Mouse (Mus musculus) urinary bladder, postnatal 36 days (tissue): ENCODE results near the gene Ubc.

Experiments used
- DNase-seq, 2 experiments: peaks; one replicate each; pipeline ENCODE4 v3.0.0; 2022; ENCODE audit warnings: low spot score in 2 of 2, mixed read lengths in 1 of 2

The Ubc gene

DNA sequence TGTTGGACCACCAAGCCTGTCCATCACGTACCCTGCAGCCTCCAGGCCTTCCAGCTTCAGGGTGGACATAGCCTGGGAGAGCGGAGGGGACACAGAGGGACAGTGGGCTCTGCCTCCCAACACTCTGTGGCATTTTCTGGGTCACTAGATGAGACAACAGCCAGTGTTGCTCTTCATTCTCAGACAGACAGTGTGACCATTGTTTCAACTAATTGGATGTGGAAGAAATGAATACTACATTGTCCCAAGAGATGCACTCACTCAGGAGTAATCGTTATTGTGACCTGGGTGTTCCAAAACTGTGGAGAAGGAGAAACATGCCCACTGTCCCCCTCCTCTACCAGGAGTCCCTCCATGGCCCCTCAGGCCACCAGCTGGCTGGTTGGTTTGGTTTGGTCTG lies 40.6 kb downstream of the Ubc start:
- no peak for DNase-seq

DNA sequence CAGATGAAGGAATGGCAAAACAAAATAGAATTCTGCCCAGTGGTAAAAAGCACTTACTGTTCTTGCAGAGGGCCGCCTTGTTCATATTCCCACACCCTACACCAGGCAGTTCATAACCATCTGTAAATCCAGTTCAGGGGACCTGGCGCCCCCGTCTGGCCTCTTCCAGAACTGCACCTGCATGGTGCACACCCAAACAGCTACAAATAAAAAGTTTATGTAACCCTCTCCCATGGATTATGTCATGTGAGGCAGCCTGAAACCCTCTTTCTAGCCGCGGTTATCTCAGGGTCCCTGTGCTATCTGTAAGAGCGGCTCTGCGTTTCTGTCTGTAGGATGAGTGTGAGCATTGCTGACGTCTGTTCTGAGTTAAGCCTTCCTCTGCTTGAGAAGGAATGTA lies 41.5 kb downstream of the Ubc start:
- peak in 1 of 2 experiments; percentile 44 for DNase-seq

DNA sequence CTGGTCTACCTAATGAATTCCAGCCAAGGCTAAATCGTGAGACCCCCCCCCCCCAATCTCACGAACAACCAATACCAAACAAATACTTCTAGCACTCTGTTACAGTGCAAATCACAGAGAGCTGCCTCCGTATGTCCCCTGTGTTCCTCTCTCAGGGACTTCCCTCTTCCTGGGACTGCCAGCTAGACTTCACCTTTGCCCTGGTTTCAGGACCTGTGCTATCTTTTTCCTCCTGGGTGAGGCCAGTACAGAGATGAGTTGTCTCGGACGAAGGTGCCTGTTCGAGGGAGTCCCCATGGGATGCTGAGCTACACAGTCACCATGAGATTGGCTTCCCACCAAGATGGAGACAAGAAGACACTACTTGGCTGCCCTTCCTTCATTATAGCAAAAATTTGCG lies 41.9 kb downstream of the Ubc start:
- DNase-seq: no peak

DNA sequence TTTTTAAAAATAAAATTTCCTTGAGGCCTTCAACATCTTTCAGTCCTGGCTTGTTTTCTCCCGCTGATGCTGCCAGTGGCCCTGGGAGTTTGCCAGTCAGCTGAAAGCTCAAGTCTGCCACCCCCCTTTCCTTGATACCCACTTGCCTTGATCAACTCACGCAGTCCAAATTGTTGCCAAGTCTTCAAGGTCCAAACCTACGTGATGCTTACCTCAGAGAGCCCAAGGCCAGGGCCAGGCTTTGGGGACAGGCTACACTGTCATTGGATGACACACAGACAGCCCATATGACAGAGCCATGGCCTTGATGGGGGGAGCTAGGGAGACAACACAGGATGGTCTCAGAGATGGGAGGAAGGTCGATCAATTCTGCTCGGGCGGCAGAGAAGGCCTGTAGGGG lies 45.7 kb downstream of the Ubc start:
- no peak for DNase-seq

DNA sequence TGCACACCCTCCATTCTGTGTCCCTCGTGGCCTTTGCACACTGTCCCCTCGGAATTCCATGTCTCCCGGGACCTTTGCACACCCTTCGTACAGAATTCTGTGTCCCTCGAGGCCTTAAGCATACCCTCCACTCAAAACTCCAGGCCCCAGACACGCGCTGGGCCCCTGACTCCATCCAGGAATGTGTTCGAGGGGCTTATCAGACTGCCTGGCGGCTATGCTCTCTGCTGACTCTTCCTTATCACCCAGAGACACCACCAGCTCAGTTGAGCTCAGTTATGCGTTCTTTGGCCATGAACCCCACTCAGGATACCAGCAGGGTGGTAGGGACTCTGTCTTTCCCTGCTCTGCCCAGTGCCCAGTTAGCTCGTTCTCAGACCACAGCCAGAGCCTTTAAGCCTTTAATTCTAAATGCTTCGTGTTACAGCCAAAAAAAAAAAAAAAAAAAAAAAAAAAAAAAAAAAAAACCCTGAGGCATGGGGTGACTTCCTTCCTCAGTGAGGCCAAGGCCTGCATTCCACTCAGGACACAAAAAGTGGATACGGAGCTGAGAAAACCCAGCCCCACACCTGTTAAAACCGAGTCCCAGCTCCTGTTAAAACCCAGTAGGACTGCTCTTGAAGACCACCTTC lies 48.4 kb downstream of the Ubc start:
- no peak for DNase-seq

DNA sequence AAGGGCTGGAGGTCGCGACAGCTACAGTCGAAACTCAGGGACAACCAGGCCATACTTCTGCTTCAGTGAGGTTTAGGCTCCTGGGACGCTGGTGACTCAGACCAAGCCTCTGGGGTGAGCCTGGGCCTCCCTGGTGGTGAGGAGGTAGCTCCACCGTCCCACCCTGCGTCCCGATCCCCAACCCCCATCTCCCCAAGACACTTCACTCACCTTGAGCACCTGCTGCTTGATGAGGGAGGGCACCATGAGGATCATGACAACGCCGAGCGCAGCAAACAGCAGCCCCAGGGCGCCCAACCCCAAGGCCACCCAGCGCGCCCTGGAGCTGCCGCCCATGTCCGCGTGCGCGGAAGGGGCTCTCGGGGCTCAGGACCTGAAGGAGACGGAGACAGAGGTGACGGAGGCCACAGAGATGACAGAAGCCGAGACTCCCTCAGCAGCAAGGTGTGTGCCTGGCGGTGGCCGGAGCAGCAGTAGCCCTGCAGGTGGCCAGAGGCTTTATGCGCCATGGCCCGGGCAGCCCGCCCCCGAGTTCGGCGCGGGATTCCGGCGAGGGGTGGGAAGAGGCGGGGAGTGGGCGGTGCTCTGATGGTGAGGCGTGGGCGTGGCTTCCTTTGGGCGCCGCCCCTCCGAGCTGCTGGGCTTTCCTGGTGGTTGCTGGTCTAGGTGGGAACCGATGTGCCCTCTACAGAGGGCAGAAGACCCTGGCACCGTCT lies 49.3 kb downstream of the Ubc start, which contains the start of gene Scarb1:
Gene Scarb1, minus strand, starts transcription at position 548 of the 716 bp plus-strand sequence.
- peak; percentile 87 to 89 for DNase-seq

- DNase-seq: no peak
Observed at GRCm38 (mm10) chr5:125339851-125340531, 50.0 kb downstream of the Ubc start.

- peak in 1 of 2 experiments; percentile 45 for DNase-seq
Observed at GRCm38 (mm10) chr5:125339108-125339751, 50.8 kb downstream of the Ubc start.

DNA sequence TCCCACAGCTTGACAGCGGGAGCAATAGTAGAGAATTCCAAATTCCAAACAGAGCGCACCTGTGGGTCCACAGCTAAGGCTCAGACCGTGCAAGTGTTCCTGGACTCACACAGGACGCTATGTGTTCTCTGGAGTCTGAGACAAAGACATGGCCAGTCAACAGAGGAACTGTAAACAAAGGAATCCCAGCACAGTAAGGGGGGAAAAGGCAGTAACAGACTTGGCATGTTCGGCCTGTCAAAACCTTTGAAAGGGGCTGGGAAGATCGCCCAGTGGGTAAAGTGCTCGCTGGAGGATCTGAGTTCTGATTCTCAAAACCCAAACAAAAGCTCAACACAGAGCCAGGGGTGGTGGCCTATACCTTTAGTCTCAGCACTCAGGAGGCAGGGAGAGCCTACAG lies 52.5 kb downstream of the Ubc start:
- no peak for DNase-seq

- DNase-seq: no peak
Observed at GRCm38 (mm10) chr5:125337012-125337411, 53.0 kb downstream of the Ubc start.
